Mouse (Mus musculus) heart, postnatal 0 days (tissue): Measurements from ENCODE around the gene AC124108.1. TPM values are rescaled to one million over a fixed set of nuclear protein-coding genes. Genes with fewer than 3 reads are reported as not detected.

Source experiments
- ATAC-seq: fragments of 200-750 bp; cut with Nextera tagmentation; 2 replicates; pipeline ENCODE4 v1.8.0; 2017; ENCODE audit warnings: low read depth, moderate number of reproducible peaks, moderate library complexity; ENCODE audit not compliant: insufficient read depth
- DNase-seq: peaks from one replicate; pipeline ENCODE4 v3.0.0-alpha.2; 2016; ENCODE audit warnings: low spot score
- H3K27ac ChIP-seq: fragments of 300-500 bp; sonication (generic); 2 replicates; pipeline ENCODE4 v1.5.1; 2014; ENCODE audit warnings: low read depth, mild to moderate bottlenecking
- H3K27me3 ChIP-seq: fragments of 300-500 bp; sonication (generic); 2 replicates; pipeline ENCODE4 v1.6.1; 2014; ENCODE audit warnings: low read length, mixed read lengths; ENCODE audit not compliant: control insufficient read depth, insufficient read depth
- H3K36me3 ChIP-seq: fragments of 300-500 bp; sonication (generic); replicated peaks from 2 replicates; pipeline ENCODE4 v1.6.1; 2014; ENCODE audit warnings: low read length, mixed read lengths; ENCODE audit not compliant: control insufficient read depth, insufficient read depth
- H3K4me1 ChIP-seq: fragments of 300-500 bp; sonication (generic); 2 replicates; pipeline ENCODE4 v1.6.1; 2014; ENCODE audit warnings: antibody characterized with exemption; ENCODE audit not compliant: control insufficient read depth, insufficient read depth
- H3K4me2 ChIP-seq: fragments of 300-500 bp; sonication (generic); 2 replicates; pipeline ENCODE4 v1.6.1; 2014; ENCODE audit warnings: low read depth, mild to moderate bottlenecking, low read length, moderate library complexity
- H3K4me3 ChIP-seq: fragments of 300-500 bp; sonication (generic); 2 replicates; pipeline ENCODE4 v1.5.1; 2014; ENCODE audit warnings: low read depth, low read length
- H3K9ac ChIP-seq: fragments of 300-500 bp; sonication (generic); replicated peaks from 2 replicates; pipeline ENCODE4 v1.6.1; 2014; ENCODE audit warnings: low read depth, low read length, mixed read lengths
- H3K9me3 ChIP-seq: fragments of 300-500 bp; sonication (generic); replicated peaks from 2 replicates; pipeline ENCODE4 v1.6.1; 2016; ENCODE audit warnings: low read length; ENCODE audit not compliant: control insufficient read depth
- CTCF ChIP-seq: IDR thresholded peaks from 2 replicates; pipeline ENCODE4 v1.5.1; 2016; ENCODE audit warnings: antibody characterized with exemption, control low read depth, low read depth
- EP300 ChIP-seq: IDR thresholded peaks from 2 replicates; pipeline ENCODE4 v1.6.1; 2016; ENCODE audit warnings: antibody characterized with exemption, low read depth
- WGBS: fragments of 180-500 bp; shearing (Covaris S2); extraction: QIAGEN DNeasy Blood & Tissue Kit; methylation state at CpG from one replicate; pipeline ENCODE4 v1.1.7; 2014; 5-methylcytosine and 5-hydroxymethylcytosine counted together
- polyA plus RNA-seq: library from polyadenylated mRNA; unstranded; fragments of >200 nt; fragmentation: Nextera tagmentation; extraction: Ambion mirVana; gene quantifications from 2 replicates; pipeline ENCODE4 v1.2.1, GENCODE M21; 2015
- total RNA-seq: library from RNA; depleted of rRNA; stranded (reverse); fragments of >200 nt; gene quantifications from 2 replicates; pipeline ENCODE4 v1.2.3, GENCODE M21; 2014; ENCODE audit warnings: low replicate concordance

The AC124108.1 gene
- total and polyA plus RNA-seq, 2 experiments from 2014 or later, result not detected

- H3K4me1 ChIP-seq, result no peaks in the 10 kb centered on the region
- no peak overlapping the region for H3K27ac ChIP-seq
- H3K4me3 ChIP-seq, result no peak overlapping the region
- H3K27me3 ChIP-seq, result peaks cover 13% of the 10 kb centered on the region
- no peaks in the 10 kb centered on the region for H3K36me3 ChIP-seq
- TF ChIP-seq CTCF (no peak), EP300 (no peak)
- WGBS, result 29% methylated on average over 13 of the region's 13 CpGs
- no peak overlapping the region for H3K9ac ChIP-seq
- no peak for ATAC-seq
- no peak overlapping the region for H3K4me2 ChIP-seq
- H3K9me3 ChIP-seq, result 0 out of 2 replicates have a peak, but pooled peaks cover 4% of the 10 kb centered on the region
- DNase-seq, result no peak
These were observed 26.3 kb upstream of the AC124108.1 start for GRCm38 (mm10) chr1:132164780-132165518.

DNA sequence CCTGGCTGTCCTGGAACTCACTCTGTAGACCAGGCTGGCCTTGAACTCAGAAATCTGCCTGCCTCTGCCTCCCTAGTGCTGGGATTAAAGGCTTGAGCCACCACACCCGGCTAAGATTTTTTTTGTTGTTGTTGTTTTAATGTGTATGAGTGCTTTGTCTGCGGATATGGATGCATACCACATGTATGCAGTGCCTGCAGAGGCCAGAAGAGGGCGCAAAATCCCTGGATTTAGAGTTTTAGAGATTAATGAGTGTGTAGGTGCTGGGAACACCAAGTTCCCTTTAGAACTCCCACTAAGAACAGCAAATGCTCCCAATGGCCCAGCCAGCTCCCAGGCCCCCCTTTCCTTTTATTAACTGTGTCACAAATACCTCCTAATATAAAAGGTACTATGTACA, 25.4 kb upstream of the AC124108.1 start:
- 65% methylated on average over 3 of the region's 3 CpGs for WGBS
- Histone ChIP-seq H3K4me1 (no peaks in the 10 kb centered on the region), H3K27me3 (peaks cover 13% of the 10 kb centered on the region), H3K36me3 (no peaks in the 10 kb centered on the region), H3K4me3 (no peak overlapping the region), H3K9me3 (0 out of 2 replicates have a peak, but pooled peaks cover 4% of the 10 kb centered on the region), H3K4me2 (no peak overlapping the region), H3K9ac (no peak overlapping the region), H3K27ac (no peak overlapping the region)
- ATAC-seq (no peak), DNase-seq (no peak)
- peak; percentile 26 for TF ChIP-seq CTCF
- TF ChIP-seq EP300, result no peak

DNA sequence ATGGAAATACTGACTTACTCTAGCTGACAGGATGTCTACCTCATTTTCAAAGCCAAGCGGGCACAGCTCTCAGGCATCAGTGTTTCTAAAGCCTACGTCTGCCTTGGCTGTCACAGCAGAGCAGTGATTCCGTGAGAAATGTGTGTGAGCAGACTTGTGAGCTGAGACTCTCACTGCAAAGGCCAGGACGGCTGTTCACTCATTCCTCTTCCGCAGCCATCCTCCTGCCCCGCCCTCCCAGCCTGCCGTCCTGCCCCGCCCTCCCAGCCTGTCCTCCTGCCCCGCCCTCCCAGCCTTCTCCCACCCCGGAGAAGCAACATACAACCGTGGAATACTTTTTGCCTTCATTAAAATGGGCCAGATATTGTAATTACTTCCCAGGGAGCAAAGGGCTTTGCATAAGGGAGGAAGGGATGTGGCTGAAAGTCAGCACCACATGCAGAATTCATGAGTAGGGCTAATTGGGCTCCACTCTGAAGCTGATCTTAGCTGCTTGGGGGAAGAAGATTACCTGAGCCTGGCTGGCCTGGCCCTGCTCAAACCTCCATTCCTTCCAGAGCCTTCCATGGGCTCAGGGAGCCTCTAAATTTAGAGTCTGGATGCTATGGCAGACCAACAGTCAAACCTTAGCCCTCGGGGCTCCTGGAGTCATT, 23.0 kb upstream of the AC124108.1 start:
- H3K4me3 ChIP-seq, result no peak overlapping the region
- WGBS, result 5% methylated on average over 12 of the region's 12 CpGs
- ATAC-seq, result no peak; the same call in 1 of the 2 replicates

GRCm38 (mm10) chr1:132170698-132171097, 20.6 kb upstream of the AC124108.1 start:
- Histone ChIP-seq H3K4me3 (no peak overlapping the region), H3K9ac (no peak overlapping the region), H3K36me3 (no peaks in the 10 kb centered on the region), H3K27ac (no peak overlapping the region), H3K4me1 (no peaks in the 10 kb centered on the region), H3K9me3 (0 out of 2 replicates have a peak, but pooled peaks cover 4% of the 10 kb centered on the region), H3K27me3 (peaks cover 13% of the 10 kb centered on the region), H3K4me2 (no peak overlapping the region)
- no peak for DNase-seq
- TF ChIP-seq EP300 (no peak), CTCF (no peak)
- WGBS, result 55% methylated on average over 6 of the region's 6 CpGs
- no peak for ATAC-seq

More for the DNA sequence above, 23.0 kb upstream of the AC124108.1 start:
- no peaks in the 10 kb centered on the region for H3K36me3 ChIP-seq
- no peak for DNase-seq
- no peak overlapping the region for H3K9ac ChIP-seq
- H3K27me3 ChIP-seq, result peaks cover 13% of the 10 kb centered on the region
- no peaks in the 10 kb centered on the region for H3K4me1 ChIP-seq
- no peak overlapping the region for H3K27ac ChIP-seq
- 0 out of 2 replicates have a peak, but pooled peaks cover 4% of the 10 kb centered on the region for H3K9me3 ChIP-seq
- peak overlapping the region; percentile 48 for H3K4me2 ChIP-seq
- TF ChIP-seq CTCF, result no peak
- no peak for TF ChIP-seq EP300

DNA sequence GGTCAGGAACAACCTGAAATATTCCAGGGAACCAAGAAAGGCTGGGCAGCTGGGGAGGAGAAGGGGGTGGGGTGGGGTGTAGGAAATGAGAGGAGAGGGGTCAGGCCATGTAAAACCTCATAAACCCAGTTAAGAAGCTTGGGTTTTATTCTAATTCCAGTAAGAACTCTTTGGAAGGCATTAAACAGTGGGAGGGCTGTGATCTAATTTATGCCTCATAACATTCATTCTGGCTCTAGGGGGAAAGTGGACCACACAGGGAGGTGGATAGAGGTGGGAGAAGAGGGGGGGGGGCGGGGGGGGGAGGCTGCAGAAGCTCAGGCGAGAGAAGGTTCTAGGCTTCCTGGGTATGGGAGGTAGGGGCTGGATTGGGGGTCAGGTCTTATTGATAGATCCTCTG, 19.6 kb upstream of the AC124108.1 start:
- no peaks in the 10 kb centered on the region for H3K36me3 ChIP-seq
- no peak overlapping the region for H3K27ac ChIP-seq
- H3K27me3 ChIP-seq, result peaks cover 11% of the 10 kb centered on the region
- H3K9me3 ChIP-seq, result no peaks in the 10 kb centered on the region
- no peak overlapping the region for H3K9ac ChIP-seq
- WGBS, result 36% methylated on average over 1 of the region's 2 CpGs
- no peak for TF ChIP-seq CTCF
- no peak for TF ChIP-seq EP300
- no peaks in the 10 kb centered on the region for H3K4me1 ChIP-seq
- H3K4me2 ChIP-seq, result no peak overlapping the region
- ATAC-seq (no peak), DNase-seq (no peak)
- no peak overlapping the region for H3K4me3 ChIP-seq
